In the genomic region with DNA sequence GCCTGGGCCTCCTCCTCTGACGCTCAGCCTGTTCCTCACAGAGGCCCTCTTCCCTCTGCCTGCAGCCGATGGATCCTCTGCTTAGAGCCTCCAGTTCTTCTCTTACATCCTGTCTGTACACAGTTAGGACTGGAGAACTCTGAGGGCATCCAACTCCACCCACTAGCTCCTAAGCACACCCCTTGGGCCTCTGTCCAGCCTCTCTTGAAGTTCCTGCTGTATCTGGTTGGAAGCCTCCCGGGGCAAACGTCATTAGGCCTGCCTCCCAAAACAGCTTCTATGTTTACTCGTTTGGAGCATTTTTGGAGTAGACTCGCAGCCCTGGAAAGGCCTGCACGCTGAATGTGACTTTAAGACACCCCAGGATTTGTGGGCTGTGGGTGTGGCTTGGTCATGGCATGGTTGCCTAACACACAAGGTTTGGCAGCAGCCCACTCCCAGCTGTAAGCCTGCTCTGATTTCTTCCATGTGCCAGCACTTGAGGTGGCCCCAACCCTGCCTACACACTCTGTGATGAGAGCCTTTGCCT, we compare ENCODE assay signal across 8 mouse cellular contexts. TPM values are rescaled to one million over a fixed set of nuclear protein-coding genes. Genes with fewer than 3 reads are reported as not detected.
DNase-seq lines count a peak whose midpoint lies in the region; ATAC-seq and TF ChIP-seq lines count a peak whose summit lies in the region.

Gene Fcgrt, minus strand, starts transcription at position 200 of the 529 bp plus-strand sequence.

- H3K4me3 ChIP-seq in heart, embryonic 11.5 days (ENCODE audit: low read depth, low read length): no peak within 1 kb of the TSS
- H3K4me3 ChIP-seq in kidney, embryonic 15.5 days (replicated peaks): peak within 1 kb of the TSS; percentile 43
- H3K4me3 ChIP-seq in liver, adult 2 months (ENCODE audit: insufficient read depth, low read depth, low read length): peak within 1 kb of the TSS; percentile 69
- H3K4me3 ChIP-seq in midbrain, postnatal 0 days (ENCODE audit: low read depth, low read length): no peak within 1 kb of the TSS; the same call in 1 of the 2 replicates

- no peaks in the 10 kb centered on the region for H3K36me3 ChIP-seq in heart, embryonic 11.5 days (ENCODE audit: control insufficient read depth, insufficient read depth, low read length)
- H3K36me3 ChIP-seq in kidney, embryonic 15.5 days: peaks cover 4% of the 10 kb centered on the region; the same call in 1 of the 2 replicates
- H3K36me3 ChIP-seq in liver, adult 2 months (ENCODE audit: control insufficient read depth, insufficient read depth, low read length): peaks cover 10% of the 10 kb centered on the region; the same call in 1 of the 2 replicates
- H3K36me3 ChIP-seq in midbrain, postnatal 0 days (ENCODE audit: insufficient read depth, low read length): no peaks in the 10 kb centered on the region

- 48% methylated on average over 7 of the region's 7 CpGs for WGBS in heart, embryonic 11.5 days (ENCODE audit: insufficient replicate concordance)
- 9% methylated on average over 7 of the region's 7 CpGs for whole genome bisulfite sequencing in kidney, embryonic 15.5 days
- WGBS in liver, adult 2 months: under 1% methylated on average over 7 of the region's 7 CpGs
- whole genome bisulfite sequencing in midbrain, postnatal 0 days: 82% methylated on average over 7 of the region's 7 CpGs

- peak within 1 kb of the TSS; percentile 54 for H3K9ac ChIP-seq in heart, embryonic 11.5 days (ENCODE audit: low read depth, low read length)
- peak within 1 kb of the TSS; percentile 45 for H3K9ac ChIP-seq in kidney, embryonic 15.5 days
- H3K9ac ChIP-seq in liver, adult 2 months (ENCODE audit: low read depth, low read length): peak within 1 kb of the TSS; percentile 84
- no peak within 1 kb of the TSS for H3K9ac ChIP-seq in midbrain, postnatal 0 days (replicated peaks; ENCODE audit: low read length, poor library complexity, severe bottlenecking)

- no peaks in the 10 kb centered on the region for H3K79me2 ChIP-seq in liver, adult 2 months (ENCODE audit: control insufficient read depth, insufficient read depth, low read length)

- no peaks in the 10 kb centered on the region for H3K9me3 ChIP-seq in heart, embryonic 11.5 days (replicated peaks; ENCODE audit: control insufficient read depth, low read length)
- no peaks in the 10 kb centered on the region for H3K9me3 ChIP-seq in kidney, embryonic 15.5 days (replicated peaks)
- no peaks in the 10 kb centered on the region for H3K9me3 ChIP-seq in midbrain, postnatal 0 days (ENCODE audit: low read length)

- no peak for TF ChIP-seq CTCF in liver, adult 2 months (IDR thresholded peaks at IDR 0.05; ENCODE audit: low read depth, low read length)
- TF ChIP-seq CTCF in midbrain, postnatal 0 days (IDR thresholded peaks at IDR 0.05): no peak

- peak; percentile 82 for TF ChIP-seq POLR2A in liver, adult 2 months (IDR thresholded peaks at IDR 0.05; ENCODE audit: extremely low read depth, insufficient read depth, low read length)

- peak within 1 kb of the TSS; percentile 73 for H3K27ac ChIP-seq in heart, embryonic 11.5 days (ENCODE audit: low read depth, low read length)
- peak within 1 kb of the TSS; percentile 95 for H3K27ac ChIP-seq in kidney, embryonic 15.5 days
- peak within 1 kb of the TSS; percentile 95 for H3K27ac ChIP-seq in liver, adult 2 months (replicated peaks; ENCODE audit: insufficient read depth, low read depth, low read length)
- H3K27ac ChIP-seq in midbrain, postnatal 0 days (ENCODE audit: low read depth, low read length): 0 out of 2 replicates have a peak within 1 kb of the TSS, but pooled peaks have one; percentile 38

- ATAC-seq in common myeloid progenitor, adult 5-6 weeks (replicated peaks; ENCODE audit: low read depth, poor library complexity, severe bottlenecking): peak; percentile 88
- ATAC-seq in heart, embryonic 11.5 days (replicated peaks; ENCODE audit: insufficient number of reproducible peaks, low FRiP score, low TSS enrichment): peak; percentile 68
- ATAC-seq in kidney, embryonic 15.5 days (replicated peaks; ENCODE audit: low FRiP score): peak; percentile 96
- ATAC-seq in midbrain, postnatal 0 days (ENCODE audit: low FRiP score): 0 out of 2 replicates have a peak, but pooled peaks have one; percentile 34

- peaks cover 10% of the 10 kb centered on the region for H3K4me1 ChIP-seq in heart, embryonic 11.5 days (ENCODE audit: control insufficient read depth, insufficient read depth, low read length)
- H3K4me1 ChIP-seq in kidney, embryonic 15.5 days: peaks cover 38% of the 10 kb centered on the region
- peaks cover 14% of the 10 kb centered on the region for H3K4me1 ChIP-seq in liver, adult 2 months (ENCODE audit: control insufficient read depth, insufficient read depth, low read length)
- no peaks in the 10 kb centered on the region for H3K4me1 ChIP-seq in midbrain, postnatal 0 days (ENCODE audit: insufficient read depth, low read length)

- no peaks in the 10 kb centered on the region for H3K27me3 ChIP-seq in heart, embryonic 11.5 days (ENCODE audit: control insufficient read depth, insufficient read depth, low read length)
- no peaks in the 10 kb centered on the region for H3K27me3 ChIP-seq in kidney, embryonic 15.5 days
- H3K27me3 ChIP-seq in liver, adult 2 months (ENCODE audit: control insufficient read depth, insufficient read depth, low read length): no peaks in the 10 kb centered on the region
- no peaks in the 10 kb centered on the region for H3K27me3 ChIP-seq in midbrain, postnatal 0 days (ENCODE audit: insufficient read depth, low read length)

- peak; percentile 62 for DNase-seq in layer of hippocampus, adult 11-12 months (ENCODE audit: low spot score)
- DNase-seq in layer of hippocampus, adult 9-10 months (ENCODE audit: low spot score): no peak
- peak; percentile 100 for DNase-seq in liver, adult 2 months (ENCODE audit: extremely low read depth, low read depth, low spot score)
- DNase-seq in midbrain, postnatal 0 days (ENCODE audit: low spot score): peak; percentile 76
- DNase-seq in urinary bladder, postnatal 4 days (ENCODE audit: low spot score in 2 of 2): peak; percentile 90 to 92

- H3K4me2 ChIP-seq in heart, embryonic 11.5 days: peak within 1 kb of the TSS; percentile 36
- H3K4me2 ChIP-seq in kidney, embryonic 15.5 days: peak within 1 kb of the TSS; percentile 60
- peak within 1 kb of the TSS; percentile 22; the same call in 1 of the 2 replicates for H3K4me2 ChIP-seq in midbrain, postnatal 0 days (ENCODE audit: low read depth, low read length, poor library complexity, severe bottlenecking)

RNA-seq across cellular contexts. Expression of gene Fcgrt, which starts in this region (rescaled TPM):
- 4.0 and 4.7 TPM in 2 replicates for total RNA-seq in common myeloid progenitor, adult 5-6 weeks (2017)
- 15.1 and 20.5 TPM in 2 replicates for polyA plus RNA-seq in heart, embryonic 11.5 days (2014; fragmentation: Nextera tagmentation; extraction: Ambion mirVana)
- polyA plus RNA-seq in kidney, embryonic 15.5 days (2015; fragmentation: Nextera tagmentation; extraction: Ambion mirVana): 78.0 and 93.5 TPM in 2 replicates
- total RNA-seq in liver, adult 2 months (2014; rRNA removed): 163 and 188 TPM in 2 replicates
- 170 and 193 TPM in 2 replicates for polyA plus RNA-seq in liver, adult 2 months (2012; rRNA removed)
- total RNA-seq in midbrain, postnatal 0 days (2014; rRNA removed): 27.2 and 30.5 TPM in 2 replicates
- polyA plus RNA-seq in midbrain, postnatal 0 days (2015; fragmentation: Nextera tagmentation; extraction: Ambion mirVana): 36.4 and 44.5 TPM in 2 replicates

Comparison
In these comparisons a context has a peak if more than half of its experiments do, and no peak if none do; other contexts are left out.
1. ATAC-seq: peak in every context shown above with its lines; median percentile 96 in kidney, embryonic 15.5 days; 88 in common myeloid progenitor, adult 5-6 weeks; 68 in heart, embryonic 11.5 days; 34 in midbrain, postnatal 0 days.
2. H3K27ac ChIP-seq: peak in every context shown above with its lines; median percentile 95 in kidney, embryonic 15.5 days; 95 in liver, adult 2 months; 73 in heart, embryonic 11.5 days; 38 in midbrain, postnatal 0 days.
3. H3K4me3 ChIP-seq: peak in kidney, embryonic 15.5 days (single experiment) and liver, adult 2 months (single experiment); none in heart, embryonic 11.5 days (single experiment) and midbrain, postnatal 0 days (single experiment).
4. Peak in every context shown above with its lines, with median percentiles within 50 percentile points of each other: H3K4me2 ChIP-seq.